Mouse (Mus musculus): ENCODE measurements around the gene Phospho2.
A peak's percentile ranks its signal among the peaks of the same experiment; 100 is the strongest.
"Not testable (repeated sequence)": the region's sequence is repeated elsewhere in the genome, so short reads cannot be mapped to it uniquely, and the experiment has no call there.

The Phospho2 gene

DNA sequence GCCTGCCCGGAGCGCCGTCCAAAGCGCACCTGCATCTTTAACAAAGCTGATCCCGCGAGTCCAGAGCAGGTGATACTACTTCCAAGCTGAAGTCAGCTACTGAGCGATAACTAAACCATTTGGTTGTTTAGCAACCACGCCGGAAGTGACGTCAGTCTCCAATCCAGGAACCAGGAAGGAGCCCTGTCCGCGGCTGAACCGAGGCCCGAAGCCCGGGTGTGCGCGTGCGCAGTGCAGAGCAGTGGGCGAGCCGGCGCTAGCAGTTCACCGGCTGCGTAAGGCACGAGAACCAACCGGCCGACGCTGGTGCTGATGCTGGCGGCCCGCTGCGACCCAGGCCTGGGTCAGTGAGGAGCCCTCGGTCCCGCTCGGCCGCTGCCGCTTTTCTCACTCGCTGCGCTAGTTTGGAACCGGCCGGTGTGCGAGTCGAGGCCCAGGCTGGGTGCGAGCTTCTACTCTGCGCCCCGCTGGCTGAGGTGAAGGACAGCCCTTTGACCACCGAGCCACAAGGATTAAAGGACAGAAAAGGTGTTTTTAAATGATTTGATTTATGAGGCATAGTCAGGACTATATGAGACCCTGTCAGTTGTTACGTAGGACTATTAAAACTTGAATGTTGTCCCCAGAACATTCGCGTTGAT, at the start of gene Phospho2, which contains the start of gene Ccdc173:
Gene Phospho2 (plus strand): TSS at position 195 of the 641 bp plus-strand sequence.
Gene Ccdc173 (minus strand): TSS at position 147 of the 641 bp plus-strand sequence.
- DNase-seq: peak; percentile 99

DNA sequence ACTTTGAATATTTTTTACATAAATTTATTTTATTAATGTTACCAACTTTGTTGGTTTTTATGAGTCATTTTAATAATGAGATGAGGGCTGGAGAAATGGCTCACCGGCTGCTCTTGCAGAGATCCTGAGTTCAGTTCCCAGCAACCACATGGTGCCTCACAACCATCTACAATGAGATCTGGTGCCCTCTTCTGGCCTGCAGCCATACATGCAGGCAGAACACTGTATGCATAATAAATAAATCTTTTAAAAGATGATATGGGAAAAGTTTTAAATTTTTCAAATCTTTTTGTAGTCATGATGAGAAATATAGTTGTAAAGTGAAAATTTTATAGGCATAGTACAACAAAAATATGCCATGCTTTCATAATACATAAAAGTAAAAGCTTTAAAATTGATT, 44.3 kb upstream of the Phospho2 start:
- DNase-seq: peak; percentile 18

- no peak for DNase-seq
These were observed 28.4 kb upstream of the Phospho2 start for GRCm38 (mm10) chr2:69760980-69761379.

GRCm38 (mm10) chr2:69763340-69763739, 26.1 kb upstream of the Phospho2 start:
- no peak for DNase-seq

- no peak for DNase-seq
These were observed 24.7 kb upstream of the Phospho2 start for GRCm38 (mm10) chr2:69764716-69765115.

DNA sequence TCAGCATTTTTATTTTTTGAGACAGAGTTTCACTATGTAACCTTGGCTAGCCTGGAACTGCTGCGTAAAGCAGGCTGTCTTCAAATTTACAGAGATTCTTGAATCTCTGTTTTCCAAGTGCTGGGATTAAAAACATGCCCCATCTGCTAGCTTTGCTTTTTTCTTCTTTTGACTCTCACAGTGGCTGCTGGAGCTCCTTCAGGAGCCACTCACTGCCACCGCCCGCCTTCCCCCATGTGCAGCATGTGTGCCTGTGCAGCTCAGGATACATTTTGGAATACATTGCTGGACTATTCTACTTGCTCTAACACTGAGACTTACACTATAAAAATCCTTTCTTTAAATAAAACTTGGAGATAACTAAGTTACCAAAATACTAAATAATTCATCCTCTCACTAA, 16.1 kb upstream of the Phospho2 start:
- DNase-seq: no peak

- peak; percentile 66 for DNase-seq
These were observed 11.2 kb upstream of the Phospho2 start for GRCm38 (mm10) chr2:69777985-69778835.

GRCm38 (mm10) chr2:69778836-69779177, 10.6 kb upstream of the Phospho2 start:
- peak; percentile 81 for DNase-seq

GRCm38 (mm10) chr2:69788974-69789373, 449 bp upstream of the Phospho2 start:
- no peak for DNase-seq

GRCm38 (mm10) chr2:69790285-69790684, 862 bp downstream of the Phospho2 start:
- peak; percentile 91 for DNase-seq

GRCm38 (mm10) chr2:69790722-69791121, 1.3 kb downstream of the Phospho2 start:
- DNase-seq: no peak

DNA sequence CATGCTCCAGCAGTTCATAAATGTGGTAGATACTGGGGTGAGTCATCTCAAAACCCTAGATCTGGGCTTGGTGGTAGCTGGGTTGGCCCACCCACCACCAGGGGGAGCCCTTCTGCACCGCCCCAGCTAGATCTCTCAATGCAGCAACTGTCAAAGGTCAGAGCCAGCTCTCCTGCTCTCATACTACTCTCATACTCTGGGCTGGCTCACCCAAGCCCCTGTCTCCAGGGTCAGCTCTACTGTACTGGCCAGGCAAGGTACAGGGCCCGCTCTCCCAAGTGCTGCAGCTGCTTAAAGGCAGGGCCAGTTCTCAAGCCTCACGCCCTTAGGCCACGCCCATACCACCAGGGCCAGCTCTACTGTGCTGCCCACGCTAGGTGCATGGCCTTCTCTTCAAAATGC, 13.5 kb downstream of the Phospho2 start:
- DNase-seq: peak; percentile 92

- DNase-seq: no peak
These were observed 14.3 kb downstream of the Phospho2 start for GRCm38 (mm10) chr2:69803756-69804155.

- DNase-seq: not testable (repeated sequence)
These were observed 15.2 kb downstream of the Phospho2 start for GRCm38 (mm10) chr2:69804663-69805062.

DNA sequence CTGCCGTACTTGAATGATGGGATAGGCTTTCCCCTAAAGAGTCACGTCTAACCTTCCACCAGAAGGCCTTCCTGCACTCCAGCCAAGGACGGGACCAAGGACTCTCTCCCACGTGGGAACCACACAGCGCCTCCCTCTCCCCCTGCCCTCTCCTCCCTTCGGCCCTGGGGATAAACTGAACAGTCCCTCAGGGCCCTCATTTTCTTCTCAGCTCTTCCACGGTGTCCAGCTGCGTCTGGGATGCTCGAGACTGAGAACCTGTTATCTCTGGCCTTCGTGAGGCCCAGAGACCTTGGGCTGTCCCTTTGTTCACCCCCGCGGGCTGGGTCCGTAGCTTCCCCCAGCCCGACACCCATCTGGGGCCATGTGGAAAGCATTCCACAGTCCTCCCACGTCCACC, 20.7 kb downstream of the Phospho2 start:
- DNase-seq: no peak

DNA sequence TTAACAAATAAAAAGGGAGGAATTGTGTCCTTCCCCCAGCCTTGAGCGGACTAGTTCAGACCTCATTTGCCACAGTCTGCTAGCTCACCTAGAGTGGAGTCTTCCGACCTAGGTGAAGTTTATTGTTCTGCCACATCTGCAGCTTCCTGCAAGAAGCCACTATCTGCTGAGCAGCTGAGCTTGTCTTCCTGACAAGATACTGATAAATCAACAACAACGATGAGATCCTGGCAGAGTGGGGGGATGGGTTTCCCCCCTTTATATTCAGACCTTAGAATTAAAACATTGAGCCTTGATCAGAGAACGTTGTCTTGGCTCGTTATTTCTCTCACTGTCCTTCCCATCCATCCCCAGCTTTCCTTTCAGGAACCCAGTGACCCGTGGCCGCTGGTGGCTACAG, 21.9 kb downstream of the Phospho2 start:
- DNase-seq: not testable (repeated sequence)

GRCm38 (mm10) chr2:69816575-69816974, 27.2 kb downstream of the Phospho2 start:
- DNase-seq: no peak

DNA sequence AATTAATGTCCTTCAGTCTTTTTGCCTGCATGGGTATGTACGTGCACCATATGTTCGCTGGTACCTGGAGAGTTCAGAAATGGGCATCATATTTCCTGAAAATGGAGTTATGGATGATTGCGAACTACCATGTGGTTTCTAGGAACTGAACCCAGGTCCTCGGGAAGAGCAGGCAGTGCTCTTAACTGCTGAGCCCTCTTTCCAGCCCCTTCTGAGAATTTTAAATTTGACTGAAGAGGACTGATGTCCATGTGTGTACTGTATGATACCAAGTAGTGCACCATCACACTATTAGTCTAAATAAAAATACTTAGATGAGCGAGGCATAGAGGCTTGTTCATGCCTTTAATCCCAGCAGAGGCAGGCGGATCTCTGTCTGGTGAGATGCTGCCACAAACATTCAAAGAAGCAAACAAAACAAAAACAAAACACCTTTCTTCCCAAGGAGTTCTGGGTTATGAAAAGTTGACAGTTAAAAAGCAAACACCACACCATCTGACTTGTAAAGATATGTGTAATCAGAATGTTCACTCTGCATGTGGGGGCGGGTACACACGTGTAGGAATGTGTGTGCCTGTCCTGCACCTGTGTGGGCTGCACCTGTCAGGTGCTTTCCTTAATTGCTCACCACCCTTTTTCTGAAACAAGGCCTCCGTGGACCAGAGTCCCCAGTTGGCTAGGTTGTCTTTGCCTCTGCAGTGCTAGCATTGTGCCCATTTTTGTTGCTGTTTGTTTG, 29.1 kb downstream of the Phospho2 start:
- no peak for DNase-seq

GRCm38 (mm10) chr2:69820201-69820600, 30.8 kb downstream of the Phospho2 start:
- DNase-seq: no peak

DNA sequence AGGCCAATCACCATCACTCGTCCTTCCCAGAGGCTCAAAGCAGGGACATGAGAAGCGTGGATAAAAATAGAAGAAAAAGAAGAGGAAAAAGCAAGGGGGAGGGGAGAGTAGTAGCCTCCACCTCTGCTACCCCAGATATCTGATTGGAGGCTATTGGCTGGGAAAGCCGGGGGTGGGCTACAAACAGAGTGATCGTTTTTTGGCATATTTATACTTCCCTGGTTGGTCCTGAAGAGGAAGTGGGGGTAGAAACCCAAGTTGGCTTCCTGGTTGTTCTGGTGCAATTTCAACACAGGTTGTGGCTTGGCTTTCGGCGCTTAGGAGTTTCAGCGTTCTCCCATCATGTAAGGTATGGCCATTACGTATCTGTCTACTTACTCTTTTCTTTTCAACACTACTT, 32.3 kb downstream of the Phospho2 start, which contains the start of gene Klhl23:
Gene Klhl23 (plus strand): TSS at position 234 of the 400 bp plus-strand sequence.
- DNase-seq: no peak

DNA sequence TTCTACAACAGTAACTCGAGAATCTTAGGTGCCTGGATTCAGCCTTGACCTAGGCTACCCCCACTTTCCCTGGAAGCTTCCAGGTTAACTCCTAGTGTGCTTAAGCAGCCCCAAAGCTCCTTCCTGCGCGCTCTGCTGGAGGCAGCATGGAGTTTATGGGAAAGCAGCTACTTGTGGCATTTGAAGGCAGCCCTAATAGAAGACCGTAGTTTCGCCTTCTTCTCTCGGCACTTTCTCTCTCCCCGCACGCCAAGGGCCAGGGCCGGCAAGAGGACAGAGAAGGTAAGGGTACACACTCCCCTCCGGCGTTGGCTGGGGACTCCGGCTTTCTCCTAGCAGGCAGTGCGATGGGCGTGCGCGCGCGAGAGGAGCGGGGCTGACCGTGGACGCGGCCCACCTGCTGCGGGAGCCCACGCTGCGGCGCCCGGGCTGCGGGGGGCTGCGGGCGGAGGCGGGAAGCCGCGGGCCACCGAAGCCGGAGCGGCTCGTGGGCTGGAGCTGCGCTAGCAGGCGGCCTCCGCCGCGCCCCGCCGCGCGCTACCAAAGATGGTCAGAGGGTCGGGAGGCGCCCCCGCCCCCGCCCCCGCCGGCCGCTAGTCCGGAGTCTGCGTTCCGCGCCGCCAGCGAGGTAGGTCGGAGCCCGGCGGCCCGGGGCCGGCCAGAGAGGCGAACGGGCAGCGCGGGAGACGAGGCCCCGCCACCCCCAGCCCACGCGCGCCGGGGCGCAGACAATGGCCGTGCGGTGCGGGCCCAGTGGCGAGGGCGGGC, 33.1 kb downstream of the Phospho2 start:
- DNase-seq: peak; percentile 65

GRCm38 (mm10) chr2:69823129-69823677, 33.8 kb downstream of the Phospho2 start:
- DNase-seq: no peak
